Mouse (Mus musculus): Measurements from ENCODE around the gene Sptbn4.

Gene Sptbn4

GRCm38 (mm10) chr7:27383233-27383632 is 64.3 kb downstream of the Sptbn4 start:
- no peak for DNase-seq (ENCODE audit: low spot score)

- DNase-seq (ENCODE audit: low spot score) = no peak
These were observed 65.9 kb downstream of the Sptbn4 start for GRCm38 (mm10) chr7:27381560-27381959.

- no peak for DNase-seq (ENCODE audit: low spot score)
These were observed 66.5 kb downstream of the Sptbn4 start for GRCm38 (mm10) chr7:27381009-27381408.

GRCm38 (mm10) chr7:27379836-27380235 is 67.7 kb downstream of the Sptbn4 start:
- no peak for DNase-seq (ENCODE audit: low spot score)

- DNase-seq (ENCODE audit: low spot score) = peak; percentile 51
These were observed 69.1 kb downstream of the Sptbn4 start for GRCm38 (mm10) chr7:27378431-27378830.

GRCm38 (mm10) chr7:27375274-27375673 is 72.2 kb downstream of the Sptbn4 start:
- DNase-seq (ENCODE audit: low spot score) = no peak

GRCm38 (mm10) chr7:27371715-27372462 is 75.6 kb downstream of the Sptbn4 start:
- DNase-seq (ENCODE audit: low spot score) = no peak

GRCm38 (mm10) chr7:27369111-27369510 is 78.4 kb downstream of the Sptbn4 start:
- no peak for DNase-seq (ENCODE audit: low spot score)

GRCm38 (mm10) chr7:27367976-27368375 is 79.5 kb downstream of the Sptbn4 start:
- DNase-seq (ENCODE audit: low spot score) = no peak

GRCm38 (mm10) chr7:27366082-27366844 is 81.2 kb downstream of the Sptbn4 start:
- no peak for DNase-seq (ENCODE audit: low spot score)

- DNase-seq (ENCODE audit: low spot score) = no peak
These were observed 83.1 kb downstream of the Sptbn4 start for GRCm38 (mm10) chr7:27364379-27364778.

GRCm38 (mm10) chr7:27361283-27361946 is 86.1 kb downstream of the Sptbn4 start:
- peak; percentile 100 for DNase-seq (ENCODE audit: low spot score)

- no peak for DNase-seq (ENCODE audit: low spot score)
These were observed 86.7 kb downstream of the Sptbn4 start for GRCm38 (mm10) chr7:27360749-27361148.

- DNase-seq (ENCODE audit: low spot score) = no peak
These were observed 87.7 kb downstream of the Sptbn4 start for GRCm38 (mm10) chr7:27359706-27360358.

GRCm38 (mm10) chr7:27359162-27359561 is 88.3 kb downstream of the Sptbn4 start:
- no peak for DNase-seq (ENCODE audit: low spot score)

- peak; percentile 34 for DNase-seq (ENCODE audit: low spot score)
These were observed 89.9 kb downstream of the Sptbn4 start for GRCm38 (mm10) chr7:27357595-27357978.

GRCm38 (mm10) chr7:27356861-27357594 is 90.5 kb downstream of the Sptbn4 start, which contains the start of gene Gm20479:
Gene Gm20479, minus strand, starts transcription at chr7:27357419.
- DNase-seq (ENCODE audit: low spot score) = no peak

GRCm38 (mm10) chr7:27356248-27356647 is 91.2 kb downstream of the Sptbn4 start:
- DNase-seq (ENCODE audit: low spot score) = no peak

GRCm38 (mm10) chr7:27355745-27356240 is 91.7 kb downstream of the Sptbn4 start, which contains the start of gene Shkbp1:
Gene Shkbp1, minus strand, starts transcription at chr7:27356019.
- peak; percentile 94 for DNase-seq (ENCODE audit: low spot score)

- no peak for DNase-seq (ENCODE audit: low spot score)
These were observed 92.2 kb downstream of the Sptbn4 start for GRCm38 (mm10) chr7:27355261-27355660.

GRCm38 (mm10) chr7:27354783-27355182 is 92.7 kb downstream of the Sptbn4 start:
- no peak for DNase-seq (ENCODE audit: low spot score)
